Mouse (Mus musculus): ENCODE measurements around the gene Washc3. TPM values are rescaled to one million over a fixed set of nuclear protein-coding genes. Genes with fewer than 3 reads are reported as not detected.

Gene Washc3
- polyA plus RNA-seq, 1 experiment from 2014 or later, result 45.8 TPM

- ATAC-seq (ENCODE audit: low FRiP score), result no peak
- WGBS, result 91% methylated on average over 3 of the region's 3 CpGs
- no peak overlapping the region for H3K4me3 ChIP-seq
Observed at GRCm38 (mm10) chr10:88218161-88218560, 17.3 kb downstream of the Washc3 start.

GRCm38 (mm10) chr10:88221718-88222117, 20.8 kb downstream of the Washc3 start:
- H3K9ac ChIP-seq, result no peak overlapping the region
- no peaks in the 10 kb centered on the region for H3K4me1 ChIP-seq
- no peak overlapping the region for H3K4me3 ChIP-seq
- no peaks in the 10 kb centered on the region for H3K27me3 ChIP-seq
- peaks cover 17% of the 10 kb centered on the region; the same call in 1 of the 2 replicates for H3K36me3 ChIP-seq
- H3K9me3 ChIP-seq (replicated peaks), result no peaks in the 10 kb centered on the region
- H3K27ac ChIP-seq, result no peak overlapping the region
- no peak for ATAC-seq (ENCODE audit: low FRiP score)
- no peak overlapping the region for H3K4me2 ChIP-seq (replicated peaks)
- 90% methylated on average over 5 of the region's 5 CpGs for WGBS

More at GRCm38 (mm10) chr10:88218161-88218560, 17.3 kb downstream of the Washc3 start:
- Histone ChIP-seq H3K9ac (no peak overlapping the region), H3K27me3 (no peaks in the 10 kb centered on the region), H3K36me3 (peaks cover 17% of the 10 kb centered on the region; the same call in 1 of the 2 replicates), H3K9me3 (replicated peaks) (no peaks in the 10 kb centered on the region), H3K4me2 (replicated peaks) (no peak overlapping the region), H3K4me1 (no peaks in the 10 kb centered on the region), H3K27ac (no peak overlapping the region)

- H3K27ac ChIP-seq, result no peak overlapping the region
- no peak overlapping the region for H3K9ac ChIP-seq
- H3K27me3 ChIP-seq, result no peaks in the 10 kb centered on the region
- no peak overlapping the region for H3K4me2 ChIP-seq (replicated peaks)
- no peaks in the 10 kb centered on the region for H3K9me3 ChIP-seq (replicated peaks)
- no peak for ATAC-seq (ENCODE audit: low FRiP score)
- peaks cover 17% of the 10 kb centered on the region for H3K36me3 ChIP-seq
- H3K4me1 ChIP-seq, result no peaks in the 10 kb centered on the region
- H3K4me3 ChIP-seq, result no peak overlapping the region
- 90% methylated on average over 5 of the region's 5 CpGs for WGBS
Observed at GRCm38 (mm10) chr10:88225421-88225820, 24.5 kb downstream of the Washc3 start.

GRCm38 (mm10) chr10:88227962-88228361, 27.1 kb downstream of the Washc3 start:
- no peaks in the 10 kb centered on the region for H3K9me3 ChIP-seq (replicated peaks)
- 90% methylated on average over 2 of the region's 2 CpGs for WGBS
- H3K36me3 ChIP-seq, result peaks cover 10% of the 10 kb centered on the region
- ATAC-seq (ENCODE audit: low FRiP score), result no peak
- H3K27ac ChIP-seq, result no peak overlapping the region
- no peaks in the 10 kb centered on the region for H3K27me3 ChIP-seq
- no peak overlapping the region for H3K4me2 ChIP-seq (replicated peaks)
- no peak overlapping the region for H3K9ac ChIP-seq
- H3K4me3 ChIP-seq, result no peak overlapping the region
- H3K4me1 ChIP-seq, result no peaks in the 10 kb centered on the region; the same call in 1 of the 2 replicates

GRCm38 (mm10) chr10:88228521-88229017, 27.7 kb downstream of the Washc3 start:
- WGBS, result 81% methylated on average over 8 of the region's 8 CpGs
- Histone ChIP-seq H3K36me3 (peaks cover 8% of the 10 kb centered on the region), H3K4me2 (replicated peaks) (no peak overlapping the region), H3K9ac (no peak overlapping the region), H3K27ac (no peak overlapping the region), H3K4me3 (no peak overlapping the region), H3K9me3 (replicated peaks) (no peaks in the 10 kb centered on the region), H3K27me3 (no peaks in the 10 kb centered on the region), H3K4me1 (no peaks in the 10 kb centered on the region; the same call in 1 of the 2 replicates)
- ATAC-seq (ENCODE audit: low FRiP score), result no peak

GRCm38 (mm10) chr10:88231671-88232070, 30.8 kb downstream of the Washc3 start:
- H3K4me2 ChIP-seq (replicated peaks), result no peak overlapping the region
- H3K27me3 ChIP-seq, result no peaks in the 10 kb centered on the region
- no peak overlapping the region for H3K27ac ChIP-seq
- no peak overlapping the region for H3K4me3 ChIP-seq
- H3K4me1 ChIP-seq, result no peaks in the 10 kb centered on the region; the same call in 1 of the 2 replicates
- H3K9me3 ChIP-seq (replicated peaks), result no peaks in the 10 kb centered on the region
- H3K36me3 ChIP-seq, result peaks cover 6% of the 10 kb centered on the region
- H3K9ac ChIP-seq, result no peak overlapping the region
- WGBS, result 75% methylated on average over 8 of the region's 8 CpGs
- ATAC-seq (ENCODE audit: low FRiP score), result no peak

- WGBS, result 65% methylated on average over 2 of the region's 2 CpGs
- ATAC-seq (ENCODE audit: low FRiP score), result no peak
- Histone ChIP-seq H3K27me3 (no peaks in the 10 kb centered on the region), H3K4me2 (replicated peaks) (no peak overlapping the region), H3K27ac (no peak overlapping the region), H3K4me3 (no peak overlapping the region), H3K4me1 (no peaks in the 10 kb centered on the region; the same call in 1 of the 2 replicates), H3K36me3 (peaks cover 8% of the 10 kb centered on the region), H3K9ac (no peak overlapping the region), H3K9me3 (replicated peaks) (no peaks in the 10 kb centered on the region)
Observed at GRCm38 (mm10) chr10:88232765-88233164, 31.9 kb downstream of the Washc3 start.

- Histone ChIP-seq H3K9ac (no peak overlapping the region), H3K27ac (no peak overlapping the region), H3K27me3 (no peaks in the 10 kb centered on the region), H3K4me3 (no peak overlapping the region), H3K4me1 (no peaks in the 10 kb centered on the region), H3K36me3 (peaks cover 8% of the 10 kb centered on the region), H3K9me3 (replicated peaks) (no peaks in the 10 kb centered on the region), H3K4me2 (replicated peaks) (no peak overlapping the region)
- WGBS, result 82% methylated on average over 13 of the region's 13 CpGs
- ATAC-seq (ENCODE audit: low FRiP score), result no peak
Observed at GRCm38 (mm10) chr10:88244681-88245080, 43.8 kb downstream of the Washc3 start.

- 79% methylated on average over 3 of the region's 3 CpGs for WGBS
- no peaks in the 10 kb centered on the region for H3K27me3 ChIP-seq
- H3K9me3 ChIP-seq (replicated peaks), result no peaks in the 10 kb centered on the region
- no peak overlapping the region for H3K9ac ChIP-seq
- no peak for ATAC-seq (ENCODE audit: low FRiP score)
- no peaks in the 10 kb centered on the region for H3K4me1 ChIP-seq
- no peak overlapping the region for H3K4me3 ChIP-seq
- no peak overlapping the region for H3K4me2 ChIP-seq (replicated peaks)
- no peaks in the 10 kb centered on the region for H3K36me3 ChIP-seq
- no peak overlapping the region for H3K27ac ChIP-seq
Observed at GRCm38 (mm10) chr10:88250300-88250699, 49.4 kb downstream of the Washc3 start.

- H3K4me1 ChIP-seq, result no peaks in the 10 kb centered on the region
- H3K4me3 ChIP-seq, result no peak overlapping the region
- no peaks in the 10 kb centered on the region for H3K27me3 ChIP-seq
- WGBS, result 77% methylated on average over 9 of the region's 9 CpGs
- H3K36me3 ChIP-seq, result no peaks in the 10 kb centered on the region
- no peak for ATAC-seq (ENCODE audit: low FRiP score)
- no peaks in the 10 kb centered on the region for H3K9me3 ChIP-seq (replicated peaks)
- no peak overlapping the region for H3K27ac ChIP-seq
- H3K9ac ChIP-seq, result no peak overlapping the region
- no peak overlapping the region for H3K4me2 ChIP-seq (replicated peaks)
Observed at GRCm38 (mm10) chr10:88252121-88252862, 51.4 kb downstream of the Washc3 start.

- Histone ChIP-seq H3K4me2 (replicated peaks) (no peak overlapping the region), H3K27me3 (no peaks in the 10 kb centered on the region), H3K9me3 (replicated peaks) (no peaks in the 10 kb centered on the region), H3K4me1 (no peaks in the 10 kb centered on the region), H3K9ac (no peak overlapping the region), H3K36me3 (no peaks in the 10 kb centered on the region), H3K27ac (no peak overlapping the region), H3K4me3 (no peak overlapping the region)
- no peak for ATAC-seq (ENCODE audit: low FRiP score)
- 88% methylated on average over 2 of the region's 2 CpGs for WGBS
Observed at GRCm38 (mm10) chr10:88255556-88255955, 54.7 kb downstream of the Washc3 start.

- Histone ChIP-seq H3K4me1 (no peaks in the 10 kb centered on the region), H3K27ac (no peak overlapping the region), H3K36me3 (no peaks in the 10 kb centered on the region), H3K9ac (no peak overlapping the region), H3K27me3 (no peaks in the 10 kb centered on the region), H3K4me3 (no peak overlapping the region), H3K9me3 (replicated peaks) (no peaks in the 10 kb centered on the region), H3K4me2 (replicated peaks) (no peak overlapping the region)
- WGBS, result 87% methylated on average over 12 of the region's 12 CpGs
- ATAC-seq (ENCODE audit: low FRiP score), result no peak
Observed at GRCm38 (mm10) chr10:88260309-88260708, 59.4 kb downstream of the Washc3 start.

- H3K4me3 ChIP-seq, result no peak overlapping the region
- H3K27ac ChIP-seq, result no peak overlapping the region
- no peaks in the 10 kb centered on the region for H3K4me1 ChIP-seq
- H3K9me3 ChIP-seq (replicated peaks), result no peaks in the 10 kb centered on the region
- WGBS, result 56% methylated on average over 3 of the region's 3 CpGs
- no peak for ATAC-seq (ENCODE audit: low FRiP score)
- no peaks in the 10 kb centered on the region for H3K27me3 ChIP-seq
- no peaks in the 10 kb centered on the region for H3K36me3 ChIP-seq
- no peak overlapping the region for H3K4me2 ChIP-seq (replicated peaks)
- no peak overlapping the region for H3K9ac ChIP-seq
Observed at GRCm38 (mm10) chr10:88261186-88261585, 60.3 kb downstream of the Washc3 start.
